Mouse (Mus musculus): ENCODE results near the gene Zbtb17.

The Zbtb17 gene

GRCm38 (mm10) chr4:141488670-141489069, 44.2 kb downstream of the Zbtb17 start:
- DNase-seq (ENCODE audit: low read depth): no peak

- DNase-seq (ENCODE audit: low read depth): no peak
Measured at GRCm38 (mm10) chr4:141500637-141501036, 56.2 kb downstream of the Zbtb17 start.

GRCm38 (mm10) chr4:141501058-141501457, 56.6 kb downstream of the Zbtb17 start:
- DNase-seq (ENCODE audit: low read depth): no peak

- DNase-seq (ENCODE audit: low read depth): no peak
Measured at GRCm38 (mm10) chr4:141502723-141503122, 58.3 kb downstream of the Zbtb17 start.

GRCm38 (mm10) chr4:141504471-141504870, 60.0 kb downstream of the Zbtb17 start:
- no peak for DNase-seq (ENCODE audit: low read depth)

- DNase-seq (ENCODE audit: low read depth): no peak
Measured at GRCm38 (mm10) chr4:141505810-141506209, 61.4 kb downstream of the Zbtb17 start.

GRCm38 (mm10) chr4:141506352-141506751, 61.9 kb downstream of the Zbtb17 start:
- DNase-seq (ENCODE audit: low read depth): no peak

GRCm38 (mm10) chr4:141506893-141507292, 62.4 kb downstream of the Zbtb17 start:
- no peak for DNase-seq (ENCODE audit: low read depth)

- DNase-seq (ENCODE audit: low read depth): no peak
Measured at GRCm38 (mm10) chr4:141510457-141510856, 66.0 kb downstream of the Zbtb17 start.

- DNase-seq (ENCODE audit: low read depth): no peak
Measured at GRCm38 (mm10) chr4:141512145-141512544, 67.7 kb downstream of the Zbtb17 start.

- DNase-seq (ENCODE audit: low read depth): no peak
Measured at GRCm38 (mm10) chr4:141514179-141514641, 69.8 kb downstream of the Zbtb17 start.
